Mouse (Mus musculus): ENCODE data around the gene Cenpm. TPM values are rescaled to one million over a fixed set of nuclear protein-coding genes. Genes with fewer than 3 reads are reported as not detected.

Cenpm gene
- polyA plus RNA-seq, 1 experiment from 2014 or later: 45.6 TPM

- Histone ChIP-seq H3K9ac (replicated peaks) (no peak overlapping the region), H3K4me3 (no peak overlapping the region), H3K27me3 (no peaks in the 10 kb centered on the region), H3K4me1 (peaks cover 5% of the 10 kb centered on the region; the same call in 1 of the 2 replicates), H3K9me3 (no peaks in the 10 kb centered on the region), H3K27ac (replicated peaks) (no peak overlapping the region), H3K4me2 (replicated peaks) (no peak overlapping the region), H3K36me3 (peaks cover 92% of the 10 kb centered on the region)
- 91% methylated on average over 12 of the region's 12 CpGs for WGBS
- ATAC-seq (replicated peaks): no peak
Measured at GRCm38 (mm10) chr15:82199546-82199945, 45.0 kb downstream of the Cenpm start.

- no peak for ATAC-seq (replicated peaks)
- Histone ChIP-seq H3K27ac (replicated peaks) (no peak overlapping the region), H3K27me3 (no peaks in the 10 kb centered on the region), H3K9me3 (no peaks in the 10 kb centered on the region), H3K36me3 (peaks cover 96% of the 10 kb centered on the region), H3K4me1 (no peaks in the 10 kb centered on the region), H3K4me2 (replicated peaks) (no peak overlapping the region), H3K4me3 (no peak overlapping the region), H3K9ac (replicated peaks) (no peak overlapping the region)
- WGBS: 88% methylated on average over 7 of the region's 7 CpGs
Measured at GRCm38 (mm10) chr15:82198342-82198741, 46.2 kb downstream of the Cenpm start.

GRCm38 (mm10) chr15:82197937-82198336 is 46.6 kb downstream of the Cenpm start:
- no peak for ATAC-seq (replicated peaks)
- H3K4me2 ChIP-seq (replicated peaks): no peak overlapping the region
- H3K9ac ChIP-seq (replicated peaks): no peak overlapping the region
- no peak overlapping the region for H3K27ac ChIP-seq (replicated peaks)
- no peaks in the 10 kb centered on the region for H3K9me3 ChIP-seq
- no peak overlapping the region for H3K4me3 ChIP-seq
- H3K4me1 ChIP-seq: no peaks in the 10 kb centered on the region
- no peaks in the 10 kb centered on the region for H3K27me3 ChIP-seq
- peaks cover 96% of the 10 kb centered on the region for H3K36me3 ChIP-seq
- WGBS: 91% methylated on average over 11 of the region's 11 CpGs

GRCm38 (mm10) chr15:82197246-82197750 is 47.2 kb downstream of the Cenpm start:
- Histone ChIP-seq H3K4me1 (no peaks in the 10 kb centered on the region), H3K36me3 (peaks cover 98% of the 10 kb centered on the region), H3K27me3 (no peaks in the 10 kb centered on the region), H3K4me2 (replicated peaks) (no peak overlapping the region), H3K9ac (replicated peaks) (no peak overlapping the region), H3K9me3 (no peaks in the 10 kb centered on the region), H3K4me3 (no peak overlapping the region), H3K27ac (replicated peaks) (no peak overlapping the region)
- ATAC-seq (replicated peaks): no peak
- WGBS: 93% methylated on average over 10 of the region's 10 CpGs

GRCm38 (mm10) chr15:82196300-82196699 is 48.2 kb downstream of the Cenpm start:
- no peak overlapping the region for H3K4me2 ChIP-seq (replicated peaks)
- no peaks in the 10 kb centered on the region for H3K9me3 ChIP-seq
- no peak overlapping the region for H3K9ac ChIP-seq (replicated peaks)
- H3K4me3 ChIP-seq: no peak overlapping the region
- 86% methylated on average over 12 of the region's 12 CpGs for WGBS
- peaks cover 98% of the 10 kb centered on the region for H3K36me3 ChIP-seq
- H3K27ac ChIP-seq (replicated peaks): no peak overlapping the region
- H3K27me3 ChIP-seq: no peaks in the 10 kb centered on the region
- H3K4me1 ChIP-seq: no peaks in the 10 kb centered on the region
- no peak for ATAC-seq (replicated peaks)

- Histone ChIP-seq H3K27me3 (no peaks in the 10 kb centered on the region), H3K4me1 (no peaks in the 10 kb centered on the region), H3K36me3 (peaks cover 90% of the 10 kb centered on the region), H3K4me2 (replicated peaks) (no peak overlapping the region), H3K9me3 (no peaks in the 10 kb centered on the region), H3K27ac (replicated peaks) (no peak overlapping the region), H3K9ac (replicated peaks) (no peak overlapping the region), H3K4me3 (no peak overlapping the region)
- no peak for ATAC-seq (replicated peaks)
- 79% methylated on average over 8 of the region's 8 CpGs for WGBS
Measured at GRCm38 (mm10) chr15:82192617-82193016, 51.9 kb downstream of the Cenpm start.

- no peak for ATAC-seq (replicated peaks)
- WGBS: 83% methylated on average over 10 of the region's 10 CpGs
- H3K9ac ChIP-seq (replicated peaks): no peak overlapping the region
- no peaks in the 10 kb centered on the region for H3K9me3 ChIP-seq
- H3K4me1 ChIP-seq: no peaks in the 10 kb centered on the region
- H3K27ac ChIP-seq (replicated peaks): no peak overlapping the region
- H3K4me3 ChIP-seq: no peak overlapping the region
- H3K4me2 ChIP-seq (replicated peaks): no peak overlapping the region
- H3K27me3 ChIP-seq: no peaks in the 10 kb centered on the region
- peaks cover 89% of the 10 kb centered on the region for H3K36me3 ChIP-seq
Measured at GRCm38 (mm10) chr15:82188481-82189240, 55.9 kb downstream of the Cenpm start.

GRCm38 (mm10) chr15:82187924-82188323 is 56.6 kb downstream of the Cenpm start:
- ATAC-seq (replicated peaks): no peak
- Histone ChIP-seq H3K4me2 (replicated peaks) (no peak overlapping the region), H3K4me1 (no peaks in the 10 kb centered on the region), H3K9me3 (no peaks in the 10 kb centered on the region), H3K4me3 (no peak overlapping the region), H3K27ac (replicated peaks) (no peak overlapping the region), H3K36me3 (peaks cover 89% of the 10 kb centered on the region), H3K9ac (replicated peaks) (no peak overlapping the region), H3K27me3 (no peaks in the 10 kb centered on the region)
- 89% methylated on average over 1 of the region's 1 CpGs for WGBS

- H3K4me3 ChIP-seq: no peak overlapping the region
- no peak overlapping the region for H3K9ac ChIP-seq (replicated peaks)
- H3K4me2 ChIP-seq (replicated peaks): no peak overlapping the region
- H3K9me3 ChIP-seq: no peaks in the 10 kb centered on the region
- 88% methylated on average over 4 of the region's 4 CpGs for WGBS
- peaks cover 89% of the 10 kb centered on the region for H3K36me3 ChIP-seq
- H3K27ac ChIP-seq (replicated peaks): no peak overlapping the region
- H3K27me3 ChIP-seq: no peaks in the 10 kb centered on the region
- ATAC-seq (replicated peaks): no peak
- H3K4me1 ChIP-seq: no peaks in the 10 kb centered on the region
Measured at GRCm38 (mm10) chr15:82187401-82187800, 57.1 kb downstream of the Cenpm start.

- H3K4me1 ChIP-seq: no peaks in the 10 kb centered on the region
- WGBS: 90% methylated on average over 5 of the region's 5 CpGs
- peaks cover 89% of the 10 kb centered on the region for H3K36me3 ChIP-seq
- H3K27me3 ChIP-seq: no peaks in the 10 kb centered on the region
- H3K9me3 ChIP-seq: no peaks in the 10 kb centered on the region
- ATAC-seq (replicated peaks): no peak
- H3K27ac ChIP-seq (replicated peaks): no peak overlapping the region
- no peak overlapping the region for H3K9ac ChIP-seq (replicated peaks)
- no peak overlapping the region for H3K4me3 ChIP-seq
- no peak overlapping the region for H3K4me2 ChIP-seq (replicated peaks)
Measured at GRCm38 (mm10) chr15:82186931-82187330, 57.6 kb downstream of the Cenpm start.

GRCm38 (mm10) chr15:82186131-82186530 is 58.4 kb downstream of the Cenpm start:
- Histone ChIP-seq H3K4me1 (no peaks in the 10 kb centered on the region), H3K36me3 (peaks cover 89% of the 10 kb centered on the region), H3K9me3 (no peaks in the 10 kb centered on the region), H3K4me3 (no peak overlapping the region), H3K27me3 (no peaks in the 10 kb centered on the region), H3K9ac (replicated peaks) (no peak overlapping the region), H3K4me2 (replicated peaks) (no peak overlapping the region), H3K27ac (replicated peaks) (no peak overlapping the region)
- 88% methylated on average over 14 of the region's 14 CpGs for WGBS
- no peak for ATAC-seq (replicated peaks)

- Histone ChIP-seq H3K9me3 (no peaks in the 10 kb centered on the region), H3K4me3 (no peak overlapping the region), H3K27me3 (no peaks in the 10 kb centered on the region), H3K9ac (replicated peaks) (no peak overlapping the region), H3K4me1 (no peaks in the 10 kb centered on the region), H3K4me2 (replicated peaks) (no peak overlapping the region), H3K36me3 (peaks cover 96% of the 10 kb centered on the region), H3K27ac (replicated peaks) (no peak overlapping the region)
- no peak for ATAC-seq (replicated peaks)
- WGBS: 89% methylated on average over 14 of the region's 14 CpGs
Measured at GRCm38 (mm10) chr15:82185062-82185783, 59.3 kb downstream of the Cenpm start.
